Mouse (Mus musculus) right cerebral cortex, adult 18-20 months (tissue): ENCODE measurements at regions not wholly inside any gene's neighbourhood (a gene's known extent, or its start where the extent isn't known, plus 50 kb on each side); places are given as distances from the start of the nearest gene placed in this dataset.

ENCODE experiments used
- DNase-seq: peaks from one replicate; pipeline ENCODE4 v3.0.0; 2022; ENCODE audit warnings: mixed read lengths

DNA sequence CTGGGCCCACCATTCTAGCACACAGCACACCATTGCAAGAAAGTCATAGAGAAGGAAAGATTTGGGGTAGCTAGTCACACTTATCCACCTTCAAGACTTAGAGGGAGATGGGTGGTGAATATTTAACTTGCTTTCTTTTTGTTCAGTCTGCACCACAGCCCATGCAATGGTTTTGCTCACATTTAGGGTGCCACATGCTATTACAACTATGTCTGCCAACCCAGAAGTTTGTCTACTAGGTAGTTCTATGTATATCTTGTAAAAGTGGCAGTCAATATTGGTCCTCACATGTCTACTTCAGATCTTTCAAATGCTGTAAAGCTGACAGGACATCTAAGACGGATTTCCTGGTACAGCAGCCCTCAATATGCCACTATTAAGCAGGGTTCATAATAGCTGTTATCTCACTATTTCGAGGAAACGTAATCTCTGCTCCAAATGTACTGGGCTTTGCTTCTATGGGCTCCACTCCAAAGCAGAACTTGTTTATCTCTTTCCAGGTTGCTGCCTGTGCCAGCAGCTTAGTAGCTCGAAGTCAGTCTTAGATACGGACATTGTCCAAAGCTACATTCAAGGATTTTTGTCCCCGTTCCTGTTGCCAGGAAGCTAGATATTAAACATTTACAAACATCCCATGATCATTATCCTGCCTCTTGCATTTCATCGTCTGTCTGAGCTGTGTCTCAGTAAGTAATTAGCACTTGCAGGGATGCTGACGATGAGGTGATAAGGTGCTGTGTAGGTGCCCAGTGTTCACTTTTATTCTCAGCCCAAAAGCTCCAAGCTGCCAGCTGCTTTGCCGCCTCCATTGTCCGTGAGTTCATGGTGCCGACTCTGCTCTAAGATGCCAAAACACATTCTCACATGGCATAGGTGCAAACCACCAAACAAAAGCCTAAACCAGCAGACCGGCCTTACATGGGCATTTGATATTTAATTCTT is 327.8 kb upstream of the Robo2 start:
- DNase-seq: peak; percentile 3

DNA sequence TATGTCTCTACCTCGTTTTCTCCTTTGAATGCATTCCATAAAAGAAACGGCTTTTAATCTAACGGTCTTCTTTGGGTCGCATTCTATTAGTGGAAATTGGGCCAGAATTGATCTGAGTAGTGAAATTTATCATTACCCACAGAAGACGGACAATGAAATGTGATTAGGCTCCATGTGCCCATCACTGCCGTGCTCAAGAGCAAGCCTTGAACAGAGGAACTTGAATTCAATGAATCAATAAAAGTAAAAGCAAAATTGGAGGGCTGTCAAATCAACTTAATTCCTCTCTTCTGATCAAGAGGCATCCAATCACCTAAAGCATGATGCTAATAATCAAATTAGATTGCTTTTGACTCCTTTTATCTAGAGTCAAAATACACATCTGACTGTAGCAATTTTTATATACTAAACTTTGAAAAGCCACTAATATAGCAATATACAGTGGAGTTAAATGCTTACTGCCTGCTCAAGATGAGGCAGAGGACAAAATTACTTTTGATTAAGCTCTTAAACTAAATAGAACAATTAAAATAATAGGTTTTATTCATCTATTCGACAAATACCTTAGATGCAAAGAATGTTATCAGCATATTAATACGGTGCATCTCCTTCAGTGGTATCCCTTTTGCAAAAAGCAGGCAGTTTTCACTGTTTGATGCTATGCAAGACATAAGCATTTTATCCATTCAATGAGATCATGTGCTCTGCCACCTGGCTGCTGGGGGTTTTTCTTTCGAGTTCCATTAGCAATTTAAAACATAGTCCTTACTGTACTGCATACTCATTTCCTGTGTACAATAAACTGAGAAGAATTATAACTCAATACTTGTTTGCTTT is 321.5 kb upstream of the Robo2 start:
- DNase-seq: no peak

DNA sequence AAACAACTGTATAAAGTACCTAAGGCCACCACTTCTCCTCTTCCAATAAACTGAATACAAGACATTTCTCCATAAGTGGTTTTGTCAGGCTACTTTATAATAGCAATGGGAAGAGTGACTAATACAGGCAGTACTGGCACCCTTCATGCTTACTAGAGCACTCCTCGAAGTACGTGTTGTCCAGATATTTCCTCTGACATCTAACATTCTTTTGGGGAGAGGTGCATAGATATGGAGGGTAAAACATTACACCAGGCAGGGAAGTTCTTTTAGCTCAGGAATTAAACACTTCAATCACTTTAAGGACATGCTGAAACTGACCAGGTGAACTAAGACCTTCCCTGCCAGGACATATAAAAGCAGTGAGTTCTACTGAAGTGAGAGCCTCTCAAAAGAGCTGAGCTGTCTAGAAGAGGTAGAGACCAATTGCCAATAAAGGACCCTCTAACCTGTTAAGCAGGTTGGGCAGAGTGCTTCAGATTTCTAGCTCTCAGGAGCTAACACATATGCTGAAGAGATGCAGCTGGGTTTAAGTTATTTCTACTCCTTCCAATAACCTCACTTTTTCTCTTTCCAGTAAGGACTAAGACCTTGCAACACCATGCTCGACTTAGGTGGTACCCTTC is 318.7 kb upstream of the Robo2 start:
- no peak for DNase-seq

DNA sequence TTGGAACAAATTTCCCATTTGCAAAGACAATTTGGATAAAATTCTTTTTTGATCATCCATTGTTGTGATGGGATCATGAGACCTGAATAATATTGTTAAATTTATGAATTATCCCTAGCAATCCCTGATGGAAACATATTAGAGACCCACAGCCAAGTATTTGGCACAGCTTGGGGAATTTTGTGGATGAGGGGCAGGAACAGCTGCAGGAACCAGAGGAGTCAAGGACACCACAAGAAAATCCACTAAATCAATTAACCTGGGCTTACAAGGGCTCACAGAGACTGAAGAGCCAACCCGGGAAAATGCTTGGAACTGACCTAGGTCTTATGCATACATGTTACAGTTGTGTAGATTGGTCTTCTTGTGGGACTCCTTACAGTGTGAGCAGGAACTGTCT is 311.6 kb upstream of the Robo2 start:
- DNase-seq: no peak

DNA sequence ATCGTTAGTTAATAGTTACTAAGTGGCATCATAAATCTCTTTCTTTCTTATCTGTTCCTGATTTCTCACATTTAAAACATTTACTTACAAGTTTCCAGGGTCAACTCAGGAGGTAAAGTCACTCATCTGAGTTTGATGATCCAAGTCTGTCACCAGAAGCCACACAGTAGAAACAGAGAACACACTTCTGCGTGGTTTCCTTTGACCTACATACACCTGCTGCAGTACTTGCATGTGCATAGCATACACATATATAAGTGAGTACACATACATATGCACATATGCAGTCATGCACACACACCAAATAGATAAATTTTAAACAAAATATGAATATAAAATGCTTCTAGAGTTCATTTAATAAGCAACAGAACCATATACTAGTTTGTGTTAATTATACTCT is 306.5 kb upstream of the Robo2 start:
- DNase-seq: no peak

DNA sequence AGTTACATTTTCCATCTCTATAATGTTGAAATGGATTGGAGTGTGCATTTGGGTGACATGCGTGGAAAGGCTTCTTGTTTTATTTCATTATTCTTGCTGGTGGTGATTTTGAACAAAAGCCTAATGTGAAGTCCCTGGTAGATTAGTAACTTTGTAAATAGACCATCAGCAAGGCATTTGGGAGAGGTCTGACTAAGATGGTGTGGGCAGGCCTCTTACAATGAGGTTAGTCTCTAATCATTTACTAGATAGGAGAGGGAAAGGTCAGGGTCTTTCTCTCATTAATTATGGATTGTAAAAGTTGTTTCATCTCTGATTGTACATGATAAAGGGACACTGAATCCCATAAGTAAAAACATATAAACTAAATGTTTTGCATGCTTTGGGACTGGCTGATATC is 306.0 kb upstream of the Robo2 start:
- DNase-seq: no peak

DNA sequence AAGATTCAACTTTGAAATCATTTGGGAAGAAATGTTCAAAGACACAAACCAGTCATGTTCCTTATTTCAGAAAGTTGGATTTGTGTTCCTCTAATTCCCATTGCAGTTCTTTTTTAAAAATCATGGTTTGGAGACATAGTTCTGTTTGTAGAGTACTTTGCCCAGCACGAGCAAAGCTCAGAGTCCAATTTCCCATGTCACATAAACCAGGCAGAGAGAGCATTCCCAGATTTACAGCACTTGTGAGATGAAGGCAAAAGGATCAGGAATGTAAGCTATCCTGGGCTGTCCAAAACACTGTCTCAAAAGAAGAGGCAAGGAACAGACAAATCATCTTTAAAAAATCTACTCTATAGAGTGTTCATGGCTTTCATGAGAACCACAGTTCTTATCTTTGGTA is 303.3 kb upstream of the Robo2 start:
- DNase-seq: no peak

DNA sequence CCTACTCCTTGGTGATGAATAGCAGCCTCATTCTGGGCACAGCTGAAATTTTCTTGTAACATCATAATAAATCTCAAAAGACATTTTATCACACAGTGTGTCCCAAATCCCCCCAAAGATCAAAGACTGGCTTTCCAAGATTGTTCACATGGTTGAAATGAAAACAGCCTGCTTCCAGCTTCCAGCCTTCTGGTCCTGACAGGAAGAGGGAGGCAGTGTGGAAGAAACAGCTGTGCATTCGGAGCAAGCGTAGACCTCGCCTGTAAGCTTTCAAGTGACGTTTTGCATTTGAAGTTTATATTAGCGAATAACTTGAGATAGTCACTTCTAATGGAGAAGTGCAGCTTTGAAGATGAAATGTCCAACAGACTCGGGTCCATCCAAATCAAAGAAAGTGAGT is 300.9 kb upstream of the Robo2 start:
- no peak for DNase-seq

DNA sequence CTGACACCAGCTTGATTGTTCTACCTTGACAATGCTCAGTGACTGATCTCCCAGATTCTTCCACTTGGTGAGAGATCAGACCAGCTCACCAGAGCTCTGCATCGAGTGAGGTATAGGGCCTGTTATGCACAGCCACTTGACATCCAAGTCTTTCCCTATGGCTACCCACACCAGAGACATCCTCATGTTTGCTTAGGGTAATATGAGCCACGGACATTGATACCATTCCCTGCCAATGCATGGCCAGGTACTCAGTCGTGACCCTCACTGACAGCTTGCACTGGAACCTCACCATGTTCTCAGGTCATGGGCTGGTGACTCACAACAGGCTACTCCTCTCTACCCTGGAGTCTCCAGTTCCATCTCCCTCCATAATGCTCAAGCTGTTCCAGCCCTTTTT is 290.4 kb upstream of the Robo2 start:
- DNase-seq: no peak

DNA sequence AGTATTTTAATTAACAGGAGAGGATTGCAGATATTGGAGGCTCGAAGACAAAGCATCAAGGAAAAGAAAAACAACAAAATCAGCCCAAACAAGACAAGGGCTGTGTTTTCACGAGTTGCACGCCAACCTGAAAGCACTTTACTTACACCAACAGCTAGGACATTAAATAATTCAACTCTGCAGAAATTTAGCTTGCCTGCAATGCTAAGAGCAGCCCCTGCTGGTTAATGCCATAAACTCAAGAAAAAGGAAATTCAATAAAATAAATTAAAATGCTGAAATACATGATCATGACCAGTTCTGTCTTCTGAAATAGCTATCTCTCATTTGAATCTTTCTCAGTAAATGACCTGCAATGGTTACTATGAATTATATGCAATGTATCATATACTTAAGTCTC is 271.7 kb upstream of the Robo2 start:
- peak; percentile 13 for DNase-seq

DNA sequence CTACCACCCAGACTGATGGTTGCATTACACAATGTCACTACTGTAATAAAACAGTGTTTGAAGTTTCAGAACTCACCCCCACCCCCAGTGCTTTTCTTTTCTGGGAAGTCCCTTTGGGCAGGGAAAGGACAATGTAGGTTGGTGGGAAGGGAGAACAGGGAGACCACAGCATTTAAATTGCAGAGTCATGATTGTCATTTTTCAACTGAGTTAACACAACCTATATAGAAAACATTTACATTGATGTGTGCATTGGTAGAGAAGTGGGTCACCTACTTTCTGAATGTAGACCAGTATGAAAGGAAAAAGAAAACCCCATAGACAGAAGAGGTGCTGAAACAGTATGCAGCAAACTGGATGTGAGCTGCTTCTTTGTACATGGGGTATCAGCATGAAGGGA is 264.0 kb upstream of the Robo2 start:
- DNase-seq: no peak

DNA sequence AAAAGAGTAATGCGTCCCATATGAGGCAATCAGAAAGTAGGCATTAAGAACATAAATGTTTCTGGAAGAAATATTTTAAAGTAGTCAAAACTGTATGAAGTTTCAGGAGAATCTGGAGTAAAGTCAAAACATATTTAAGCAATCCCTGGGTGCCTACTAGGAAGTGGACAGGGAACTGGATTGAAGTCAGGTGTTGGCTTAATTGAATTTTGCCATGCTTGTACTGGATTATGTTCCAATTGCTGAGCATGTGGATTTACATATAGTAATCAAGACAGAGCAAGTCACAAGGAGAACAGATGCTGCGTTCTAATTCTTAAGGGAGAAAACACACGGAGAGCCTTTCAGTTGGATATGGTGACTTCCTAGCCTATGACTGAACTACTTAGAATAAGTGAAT is 259.8 kb upstream of the Robo2 start:
- DNase-seq: no peak

DNA sequence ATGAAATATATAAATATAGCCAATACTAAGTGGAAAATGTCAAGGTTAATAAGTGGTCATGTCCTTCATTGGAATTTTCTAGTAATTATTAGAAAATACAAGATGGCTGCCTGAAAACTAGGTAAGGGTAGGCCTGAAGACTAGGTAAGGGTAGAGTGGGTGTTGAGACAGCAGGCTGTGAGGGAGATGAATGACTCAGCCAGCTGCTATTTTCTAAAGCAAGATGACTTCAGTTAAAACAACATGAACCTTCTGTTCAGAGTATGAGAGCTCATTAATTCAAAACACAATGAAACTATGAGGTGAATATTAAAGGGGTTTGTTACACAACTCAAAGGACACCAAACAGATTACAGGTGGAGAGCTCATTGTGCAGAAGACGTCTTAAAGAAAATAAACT is 252.7 kb upstream of the Robo2 start:
- DNase-seq: no peak

DNA sequence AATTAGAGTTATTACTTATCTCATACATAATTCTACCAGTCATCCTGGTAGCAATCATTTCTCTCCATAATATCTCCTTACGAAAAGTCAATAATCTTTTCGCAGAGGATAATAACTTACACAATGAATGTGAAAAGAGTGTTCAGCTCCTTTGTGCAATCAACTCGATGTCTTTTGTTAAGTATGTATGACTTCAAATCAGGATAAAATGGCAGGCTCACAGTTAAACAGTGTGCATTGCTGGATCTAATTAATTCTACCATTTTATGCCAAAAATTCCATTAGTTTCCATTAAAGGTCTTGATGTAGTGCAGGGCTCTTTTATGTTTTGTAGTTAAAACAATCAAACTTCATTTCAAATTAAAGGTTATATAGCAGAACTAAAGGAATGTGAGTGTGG is 239.6 kb upstream of the Robo2 start:
- no peak for DNase-seq

DNA sequence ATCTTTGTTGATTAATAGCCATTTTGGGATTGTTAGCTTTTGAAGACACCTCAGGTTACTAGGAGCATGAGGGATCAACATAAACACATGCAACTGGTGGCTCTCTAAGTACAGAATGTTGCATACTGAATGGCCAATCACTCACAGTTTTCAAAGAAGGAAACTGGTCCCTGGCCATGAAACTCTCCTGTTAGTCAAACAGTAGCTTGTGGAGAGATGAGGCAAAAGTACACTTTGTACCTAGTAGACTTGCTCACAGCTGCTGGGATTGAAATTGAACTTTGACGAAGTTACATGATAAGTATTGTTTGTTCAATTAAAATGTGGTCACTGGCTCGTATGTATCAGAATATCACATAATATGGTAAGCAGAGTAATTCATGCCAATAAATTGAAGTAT is 237.6 kb upstream of the Robo2 start:
- DNase-seq: no peak

DNA sequence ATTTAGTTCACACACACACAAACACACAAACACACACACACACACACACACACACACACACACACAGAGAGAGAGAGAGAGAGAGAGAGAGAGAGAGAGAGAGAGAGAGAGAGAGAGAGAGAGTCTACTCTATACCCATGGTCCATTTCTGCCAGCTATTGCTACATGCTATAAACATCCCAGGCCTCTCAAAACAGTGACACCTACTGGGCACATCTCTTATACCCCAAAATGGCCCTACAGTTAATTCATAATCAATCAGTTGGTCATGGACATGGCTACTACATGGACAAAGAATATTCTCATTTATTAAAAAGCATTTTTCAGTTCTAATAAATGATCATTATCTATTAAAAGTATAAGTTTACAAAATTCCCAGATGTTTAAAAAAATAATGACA is 236.8 kb upstream of the Robo2 start:
- no peak for DNase-seq

DNA sequence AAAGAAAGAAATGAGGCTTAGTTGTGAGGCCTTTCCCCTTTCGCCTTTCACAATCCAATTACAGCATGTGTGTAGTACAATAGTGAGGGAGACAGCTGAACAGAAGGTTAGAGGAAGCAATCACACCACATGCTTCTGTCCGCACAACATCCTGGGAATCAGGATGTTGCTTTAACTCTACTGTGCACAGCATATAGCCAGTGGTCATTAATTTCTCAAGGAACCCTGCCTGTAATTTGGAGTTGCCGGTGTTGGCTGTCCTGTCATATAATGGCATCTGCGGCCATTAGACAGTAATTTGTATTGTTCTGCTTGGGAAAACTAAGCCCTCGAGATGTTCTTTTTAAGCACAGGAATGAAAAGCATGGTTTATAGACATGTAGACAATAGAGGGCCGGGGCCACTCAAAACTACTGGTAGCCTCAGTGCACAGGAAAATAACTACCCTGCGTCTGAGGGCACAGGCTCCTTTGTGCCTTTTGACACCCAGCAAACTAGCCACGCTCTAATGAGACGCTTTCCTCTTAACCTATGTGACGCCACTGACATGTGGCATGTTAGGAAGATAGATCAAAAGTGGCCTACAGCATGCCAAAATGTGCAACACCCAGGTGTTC is 233.2 kb upstream of the Robo2 start:
- DNase-seq: no peak

DNA sequence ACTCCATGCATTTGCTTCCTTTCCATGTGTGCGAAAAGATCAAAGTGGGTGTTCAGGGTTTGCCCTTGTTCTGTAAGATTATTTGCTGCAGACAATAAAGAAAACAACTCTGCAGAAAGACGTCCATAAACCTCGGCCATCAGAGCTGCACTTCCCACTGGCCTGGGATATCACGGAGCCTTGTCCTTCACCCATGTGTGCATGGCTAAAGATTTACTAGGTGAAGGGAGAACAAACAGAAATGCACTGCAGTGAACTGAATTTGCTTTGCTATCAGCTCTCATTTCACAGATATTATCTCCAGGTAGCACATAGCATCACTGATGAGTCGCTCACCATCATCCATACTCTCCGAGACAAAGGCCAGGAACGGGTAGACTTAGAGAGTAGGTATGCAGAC is 228.2 kb upstream of the Robo2 start:
- DNase-seq: no peak

DNA sequence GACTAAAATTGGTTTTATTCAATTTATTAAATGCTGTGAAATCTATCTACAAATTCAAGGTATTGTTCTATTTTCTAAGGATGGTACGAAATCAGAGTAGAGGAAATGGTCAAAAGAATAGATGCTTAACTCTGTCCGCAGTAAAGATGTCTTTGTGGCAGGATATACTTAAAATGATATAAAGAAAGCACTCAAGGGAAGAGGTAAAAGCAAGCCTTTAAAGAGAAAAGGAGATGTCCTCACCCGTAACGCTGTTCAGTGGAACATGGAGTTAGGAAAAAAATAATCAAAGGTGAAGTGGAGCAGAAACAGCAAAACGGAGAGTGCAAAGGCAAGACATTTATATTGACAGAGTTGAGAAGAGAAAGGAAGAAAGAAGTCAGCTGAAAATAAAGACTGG is 226.0 kb upstream of the Robo2 start:
- no peak for DNase-seq

DNA sequence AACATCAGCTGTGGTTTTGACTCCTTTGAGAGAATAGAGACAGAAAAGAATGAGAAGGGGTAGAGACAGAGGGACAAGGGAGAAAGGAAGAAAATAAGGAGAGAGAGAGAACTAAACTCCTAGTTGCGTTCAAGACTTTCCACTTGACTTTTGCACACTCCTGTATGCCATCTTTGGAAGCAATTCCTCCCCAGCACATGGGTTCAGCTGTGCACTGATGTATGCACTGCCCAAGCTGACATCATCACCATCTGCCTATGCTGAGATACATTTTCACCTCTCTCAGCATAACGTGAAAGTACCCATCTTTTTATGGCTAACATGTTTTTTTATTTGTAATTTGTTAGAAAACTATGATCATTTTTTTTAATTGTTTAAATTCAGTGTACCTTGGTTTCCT is 214.2 kb upstream of the Robo2 start:
- no peak for DNase-seq

DNA sequence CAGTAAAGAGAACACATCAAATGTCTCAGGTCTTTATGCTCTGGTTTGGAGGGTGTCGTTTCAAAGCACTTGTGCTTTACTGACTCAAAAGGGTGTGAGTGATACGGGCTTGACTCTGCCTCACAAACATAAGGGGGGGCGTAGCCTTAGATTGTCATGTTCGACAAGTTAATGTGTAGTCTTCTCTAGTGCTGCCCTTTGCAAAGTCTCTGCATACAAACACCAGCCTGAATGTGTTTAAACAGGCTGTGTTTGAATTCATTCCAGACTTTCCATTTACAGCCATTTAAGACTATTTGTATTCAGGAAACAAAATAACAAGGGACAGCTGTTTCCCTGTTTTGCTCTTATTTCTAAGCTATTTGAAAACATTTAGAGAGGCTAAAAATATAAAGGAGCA is 200.4 kb upstream of the Robo2 start:
- no peak for DNase-seq

DNA sequence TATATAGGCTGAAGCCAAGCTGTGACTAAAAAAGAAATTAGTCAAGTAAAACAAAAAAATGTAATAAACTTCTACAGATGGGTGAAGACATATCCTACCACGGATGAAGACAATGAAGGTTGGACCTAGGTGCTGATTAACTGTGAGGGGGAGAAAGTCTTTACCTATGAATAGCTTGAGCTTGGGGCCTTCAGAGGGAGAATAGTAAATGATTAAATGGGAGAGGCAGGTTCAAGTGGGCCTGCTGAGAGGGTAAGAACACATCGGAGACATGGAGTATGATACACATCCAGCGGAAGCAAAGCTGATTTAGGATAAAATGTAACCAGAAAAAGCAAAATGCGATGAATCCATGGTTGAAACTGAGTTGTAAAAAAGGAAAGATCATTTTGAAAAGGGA is 197.9 kb upstream of the Robo2 start:
- no peak for DNase-seq

DNA sequence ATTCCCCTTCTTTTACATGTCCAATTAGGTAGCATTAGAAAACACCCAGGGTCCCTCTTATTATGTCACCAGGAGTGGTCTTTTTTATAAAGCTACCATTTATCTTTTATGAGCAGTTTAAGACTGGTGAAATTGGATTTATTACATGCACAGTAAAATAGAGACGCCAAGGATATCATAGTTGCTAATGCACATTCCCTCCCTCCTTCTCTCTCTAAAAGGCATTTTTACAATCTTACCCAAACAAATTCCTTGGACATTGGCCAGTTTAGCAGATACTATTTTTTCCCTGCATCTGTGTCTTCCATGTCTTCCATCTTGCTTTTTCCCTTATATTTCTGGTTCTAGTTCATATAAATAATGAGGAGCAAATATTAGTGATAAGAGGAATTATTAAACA is 186.7 kb upstream of the Robo2 start:
- no peak for DNase-seq
